Mouse (Mus musculus) kidney, postnatal 10 days (tissue): Measurements from ENCODE around the gene Dmrta2.

Experiments
- DNase-seq: peaks from one replicate; pipeline ENCODE4 v3.0.0; 2021; ENCODE audit warnings: mixed read lengths

The Dmrta2 gene

GRCm38 (mm10) chr4:109977148-109978067, at the start of gene Dmrta2:
Gene Dmrta2 (plus strand): TSS chr4:109978053.
- DNase-seq, result peak; percentile 33

- DNase-seq, result no peak
Measured at GRCm38 (mm10) chr4:109929058-109929457, 48.8 kb upstream of the Dmrta2 start.

- peak; percentile 6 for DNase-seq
Measured at GRCm38 (mm10) chr4:109930445-109930844, 47.4 kb upstream of the Dmrta2 start.

- DNase-seq, result no peak
Measured at GRCm38 (mm10) chr4:109930935-109931334, 46.9 kb upstream of the Dmrta2 start.

GRCm38 (mm10) chr4:109936557-109936956, 41.3 kb upstream of the Dmrta2 start:
- DNase-seq, result no peak

- no peak for DNase-seq
Measured at GRCm38 (mm10) chr4:109939291-109939690, 38.6 kb upstream of the Dmrta2 start.

GRCm38 (mm10) chr4:109945554-109945953, 32.3 kb upstream of the Dmrta2 start:
- no peak for DNase-seq

GRCm38 (mm10) chr4:109949307-109949706, 28.5 kb upstream of the Dmrta2 start:
- DNase-seq, result no peak

GRCm38 (mm10) chr4:109953509-109953908, 24.3 kb upstream of the Dmrta2 start:
- no peak for DNase-seq

- DNase-seq, result no peak
Measured at GRCm38 (mm10) chr4:109960201-109960935, 17.5 kb upstream of the Dmrta2 start.

GRCm38 (mm10) chr4:109963570-109964279, 14.1 kb upstream of the Dmrta2 start:
- DNase-seq, result no peak

- no peak for DNase-seq
Measured at GRCm38 (mm10) chr4:109969561-109969960, 8.3 kb upstream of the Dmrta2 start.

- no peak for DNase-seq
Measured at GRCm38 (mm10) chr4:109973991-109974654, 3.7 kb upstream of the Dmrta2 start.

GRCm38 (mm10) chr4:109974655-109975380, 3.0 kb upstream of the Dmrta2 start:
- peak; percentile 34 for DNase-seq

- no peak for DNase-seq
Measured at GRCm38 (mm10) chr4:109975381-109976240, 2.2 kb upstream of the Dmrta2 start.

GRCm38 (mm10) chr4:109976273-109977147, 1.3 kb upstream of the Dmrta2 start:
- peak; percentile 21 for DNase-seq

GRCm38 (mm10) chr4:109978068-109978857, 410 bp downstream of the Dmrta2 start:
- DNase-seq, result peak; percentile 18

GRCm38 (mm10) chr4:109978858-109979340, 1.0 kb downstream of the Dmrta2 start:
- no peak for DNase-seq
